Mouse (Mus musculus) heart, adult 9 months (tissue): ENCODE data around the gene Ubald1.

ENCODE experiments used
- DNase-seq, 2 experiments: peaks; one replicate each; pipeline ENCODE4 v3.0.0; 2022; ENCODE audit warnings: low spot score in 2 of 2

Gene Ubald1

DNA sequence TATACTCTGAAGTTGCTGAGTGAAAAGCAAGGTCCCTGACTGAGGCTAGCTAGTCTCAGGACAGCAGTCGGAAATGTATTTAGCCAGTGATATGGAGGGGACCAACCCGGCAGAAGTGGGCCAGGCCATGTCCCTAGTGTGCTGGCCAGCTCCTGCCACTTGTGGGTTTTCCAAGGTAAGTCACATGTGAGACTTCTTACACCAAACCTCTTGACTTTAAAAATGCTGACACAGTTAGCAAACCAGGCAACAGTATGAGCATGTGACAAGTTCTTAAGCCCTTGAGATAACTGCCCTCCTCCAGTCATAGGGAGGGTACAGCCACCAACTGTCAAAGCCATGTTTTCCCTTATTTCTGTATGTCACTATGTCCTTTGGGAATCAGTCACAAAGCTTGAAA, 8.2 kb downstream of the Ubald1 start:
- DNase-seq, result no peak

DNA sequence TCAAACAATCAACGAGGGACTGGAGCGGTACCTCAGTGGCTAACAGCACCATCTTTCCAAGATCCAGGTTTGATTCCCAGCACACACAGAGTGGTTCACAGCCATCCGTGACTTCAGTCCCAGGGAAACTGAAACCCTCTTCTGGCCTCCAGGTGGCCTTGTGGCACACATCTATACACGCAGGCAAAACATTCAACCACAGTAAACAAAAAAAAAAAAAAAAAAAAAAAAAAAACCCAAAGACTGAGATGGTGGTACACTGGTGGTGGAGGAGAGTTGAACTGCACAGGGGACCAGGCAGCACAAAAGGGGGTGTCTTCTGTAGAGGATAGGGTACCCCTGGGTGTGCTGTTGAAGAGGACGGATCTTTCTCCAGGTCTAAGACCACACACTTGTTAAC, 9.6 kb downstream of the Ubald1 start:
- DNase-seq, result no peak

DNA sequence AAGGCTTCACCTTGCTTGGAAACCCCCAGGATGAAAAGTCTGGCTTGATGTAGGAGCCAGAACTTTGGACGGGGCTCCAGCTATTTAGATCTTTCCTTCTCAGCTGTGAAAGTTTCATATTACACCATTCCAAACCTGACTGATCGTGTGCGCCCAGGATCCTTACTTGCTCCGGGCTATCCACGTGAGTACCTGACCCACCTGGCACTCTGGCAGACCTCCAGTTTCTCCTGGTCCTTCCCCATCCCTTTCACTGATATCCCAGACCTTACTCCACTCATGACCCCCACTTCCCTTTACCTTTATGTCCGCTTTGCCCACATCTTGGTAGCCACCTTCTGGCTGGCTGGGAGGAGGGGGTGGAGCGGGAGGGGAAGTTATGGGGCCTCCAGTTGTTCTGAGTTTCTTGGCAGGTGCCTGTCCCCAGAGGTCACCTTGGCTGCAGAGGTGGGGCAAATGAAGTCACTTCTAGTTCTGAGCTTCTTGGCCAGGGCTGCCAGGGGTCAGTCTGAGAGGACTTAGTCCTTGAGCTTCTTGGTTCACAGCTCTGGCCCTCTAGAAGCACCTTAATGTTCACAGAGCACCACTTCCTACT, 13.9 kb downstream of the Ubald1 start:
- no peak for DNase-seq

DNA sequence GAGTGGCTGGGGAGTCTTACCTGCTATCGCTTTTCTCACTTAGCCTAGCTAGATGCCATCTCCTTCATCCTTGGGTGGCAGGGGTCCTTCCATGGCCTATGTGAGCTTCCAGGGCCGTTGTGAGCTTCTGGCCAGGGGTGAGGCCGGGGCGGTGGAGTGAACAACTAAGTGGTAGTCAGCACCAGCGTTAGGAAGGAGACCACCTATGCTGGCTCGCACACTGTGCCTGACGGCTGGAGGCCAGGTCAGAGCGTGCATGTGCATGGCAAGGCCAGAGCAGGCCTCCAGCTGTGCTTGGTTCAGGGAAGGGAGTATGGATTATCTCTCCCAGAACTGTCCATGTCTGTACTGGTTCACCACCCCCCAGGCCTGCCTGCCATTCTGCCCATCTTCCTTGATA, 16.4 kb downstream of the Ubald1 start:
- no peak for DNase-seq

DNA sequence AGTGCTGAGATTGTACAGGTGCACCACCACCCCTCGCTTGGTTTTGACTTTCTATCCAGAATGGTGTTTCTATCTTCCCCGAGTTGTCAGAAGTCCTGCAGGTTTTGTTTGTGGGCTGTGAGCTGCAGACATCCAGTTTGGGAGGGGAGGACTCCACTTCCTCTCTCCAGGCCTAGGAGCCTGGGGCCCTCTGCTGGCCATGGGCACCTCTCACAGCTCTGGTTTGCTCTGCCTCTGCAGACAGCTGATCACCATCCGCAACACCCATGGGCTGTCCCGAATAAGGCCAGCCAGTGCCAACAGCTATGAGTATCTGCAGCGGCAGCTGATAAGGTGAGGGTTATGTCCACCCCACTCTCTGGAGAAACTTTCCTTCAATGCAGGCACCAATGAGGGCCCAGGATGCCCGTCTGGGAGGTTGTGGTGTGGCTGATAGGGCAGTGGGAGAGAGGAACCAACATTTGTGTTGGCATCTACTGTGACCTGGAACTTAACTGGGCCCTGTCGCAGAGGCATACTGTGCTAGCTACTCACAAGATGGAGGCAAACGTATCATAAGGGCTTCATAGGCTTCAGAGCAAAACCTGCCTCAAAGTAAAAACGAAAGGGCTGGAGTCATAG, 17.1 kb downstream of the Ubald1 start:
- DNase-seq, result peak; percentile 73 to 74

DNA sequence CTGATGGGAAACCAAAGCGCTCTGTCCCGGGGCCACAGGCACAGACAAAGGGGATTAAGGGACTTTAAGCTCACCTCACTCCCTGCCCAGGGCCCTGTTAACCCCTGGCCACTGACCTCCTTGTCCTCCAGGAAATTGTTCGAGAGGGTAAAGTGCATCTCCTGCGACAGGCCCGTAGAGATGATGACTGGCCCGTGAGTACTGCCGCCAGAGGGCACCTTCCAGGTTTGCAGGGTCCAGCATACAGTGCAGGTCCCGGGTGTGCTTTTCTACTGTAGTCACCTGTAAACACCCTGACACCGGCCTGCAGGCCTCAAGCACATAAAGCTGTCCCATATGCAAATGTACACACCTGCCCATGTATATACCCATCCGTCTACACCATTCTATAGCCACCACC, 18.7 kb downstream of the Ubald1 start:
- DNase-seq, result no peak

DNA sequence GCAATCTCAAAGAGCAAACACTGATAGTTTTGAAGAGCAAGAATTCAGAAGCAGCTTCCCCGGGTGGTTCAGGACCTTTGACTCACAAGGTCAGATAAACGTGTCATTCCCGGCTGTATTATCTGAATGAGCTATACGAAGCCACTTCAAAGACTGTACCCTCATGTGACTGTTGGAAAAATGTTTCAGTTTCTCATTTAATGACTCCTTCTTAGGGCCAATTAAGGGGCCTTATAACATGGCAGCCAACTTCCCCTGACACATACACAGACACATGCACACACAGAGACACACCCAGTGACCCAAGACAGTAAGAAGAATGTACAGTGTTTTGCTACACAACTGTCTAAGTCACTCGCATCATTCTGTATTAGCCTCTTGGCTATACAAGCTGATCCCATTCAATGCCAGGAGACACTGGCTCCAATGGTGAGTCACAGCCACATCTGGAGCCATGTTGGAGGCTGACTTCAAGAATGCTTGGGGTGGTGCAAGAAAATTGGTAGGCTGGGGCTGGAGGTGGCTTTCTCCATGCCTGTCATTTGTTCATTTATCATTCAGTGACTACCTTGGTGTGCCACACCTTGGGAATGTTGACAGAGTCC, 25.0 kb downstream of the Ubald1 start:
- no peak for DNase-seq

DNA sequence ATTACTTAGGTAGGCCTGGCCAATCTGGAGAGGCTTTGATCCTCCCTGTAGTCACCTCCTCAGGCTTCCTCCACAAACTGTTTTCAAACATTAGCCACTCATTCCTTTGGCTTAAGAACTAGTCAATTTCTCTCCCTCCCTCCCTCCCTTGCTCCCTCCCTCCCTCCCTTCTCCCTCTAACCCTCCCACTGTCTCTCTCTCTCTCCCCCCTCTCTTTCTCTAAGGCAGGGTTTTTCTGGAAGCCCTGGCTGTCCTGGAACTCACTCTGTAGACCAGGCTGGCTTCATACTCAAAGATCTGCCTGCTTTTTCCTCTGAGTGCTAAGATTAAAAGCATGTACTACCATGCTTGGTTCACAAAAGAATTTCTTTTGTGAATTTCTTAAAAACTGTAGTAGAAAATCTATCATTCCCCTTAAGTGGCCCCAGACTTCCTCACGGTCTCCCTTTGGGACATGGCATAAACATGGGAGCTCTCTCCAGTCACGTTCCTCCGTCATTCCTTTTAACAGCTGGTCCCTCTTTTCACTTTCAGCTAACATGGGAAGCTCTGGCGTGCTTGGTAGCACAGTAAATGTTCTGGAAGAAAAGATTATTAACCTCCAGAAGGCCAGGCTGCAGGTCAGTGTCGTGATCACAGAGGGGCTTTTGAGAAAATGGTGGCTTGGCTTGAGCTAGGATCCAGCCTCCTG, 29.0 kb downstream of the Ubald1 start:
- no peak for DNase-seq

DNA sequence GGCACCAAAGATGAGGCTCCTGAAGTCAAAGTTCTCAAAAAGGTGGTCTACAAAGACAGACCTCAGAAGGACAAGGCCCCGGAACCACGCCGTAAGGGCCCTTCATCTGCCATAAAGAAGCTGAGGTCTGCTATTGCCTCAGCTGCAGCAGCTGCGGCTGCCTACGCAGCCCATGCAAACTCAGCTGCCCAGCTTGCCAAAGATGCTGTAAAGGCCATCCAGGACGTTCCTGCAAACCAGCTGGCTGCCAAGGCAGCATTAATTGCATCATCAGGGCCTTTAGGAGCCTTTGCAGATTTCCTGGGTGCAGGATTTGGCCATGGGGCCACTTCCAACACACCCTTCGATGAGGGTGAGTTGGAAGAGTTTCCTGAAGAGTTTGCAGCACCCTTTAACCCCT, 29.8 kb downstream of the Ubald1 start:
- no peak for DNase-seq

DNA sequence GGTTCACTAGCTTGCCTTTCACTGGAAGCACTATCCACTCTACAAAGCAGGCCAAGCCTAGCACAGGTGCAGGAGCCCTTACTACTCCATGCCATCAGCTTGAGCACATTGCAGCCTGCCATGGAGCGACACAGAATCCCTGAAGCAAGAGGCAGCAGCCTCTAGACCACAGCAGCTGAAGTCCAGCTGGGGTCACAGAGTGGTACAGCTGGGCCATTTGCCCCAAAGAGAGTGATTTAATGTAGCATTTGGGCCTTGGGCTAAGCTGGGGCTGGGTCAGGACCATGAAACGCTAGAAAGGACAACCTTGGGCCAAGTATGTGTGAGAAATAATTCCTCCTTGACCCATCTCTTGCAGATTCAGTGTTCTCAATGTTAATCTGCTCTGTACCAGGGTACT, 32.0 kb downstream of the Ubald1 start:
- DNase-seq, result no peak

DNA sequence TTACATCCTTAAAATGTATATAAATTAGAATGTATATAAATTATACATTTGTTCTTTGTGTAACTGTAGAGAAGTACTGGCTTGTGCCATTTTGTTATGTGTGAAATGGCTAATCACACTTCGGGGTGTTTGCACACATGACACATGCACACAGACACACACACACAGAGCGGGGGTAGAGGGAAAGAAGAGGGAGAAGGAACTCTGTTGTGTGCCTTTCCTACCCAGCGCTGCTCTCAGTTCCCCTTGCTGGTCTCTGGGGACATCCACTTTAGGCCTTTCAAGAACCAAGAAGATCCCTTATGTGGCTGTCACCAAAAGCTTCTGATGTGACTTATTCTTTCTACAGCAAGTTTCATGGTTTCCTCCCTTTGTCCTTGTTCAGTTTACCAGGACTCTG, 33.1 kb downstream of the Ubald1 start:
- no peak for DNase-seq

DNA sequence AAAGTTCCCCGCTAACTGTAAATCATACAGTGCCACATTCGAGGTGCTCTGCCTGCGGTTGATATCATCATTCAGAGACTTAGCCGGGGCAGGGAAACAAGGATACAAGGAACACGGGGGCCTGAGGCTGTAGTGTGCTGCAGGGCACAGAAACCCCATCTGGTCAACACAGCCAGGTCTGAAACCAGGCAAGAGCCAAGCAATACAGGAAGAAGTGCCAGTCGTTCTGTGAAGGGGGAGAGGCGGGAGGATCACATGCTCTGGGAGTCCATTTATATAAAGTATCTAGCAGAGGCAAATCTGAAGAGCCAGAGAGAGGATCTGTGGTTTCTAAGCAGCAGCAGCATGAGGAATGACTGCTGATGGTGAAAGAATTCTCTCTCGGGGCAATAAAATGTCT, 39.9 kb downstream of the Ubald1 start:
- DNase-seq, result no peak

DNA sequence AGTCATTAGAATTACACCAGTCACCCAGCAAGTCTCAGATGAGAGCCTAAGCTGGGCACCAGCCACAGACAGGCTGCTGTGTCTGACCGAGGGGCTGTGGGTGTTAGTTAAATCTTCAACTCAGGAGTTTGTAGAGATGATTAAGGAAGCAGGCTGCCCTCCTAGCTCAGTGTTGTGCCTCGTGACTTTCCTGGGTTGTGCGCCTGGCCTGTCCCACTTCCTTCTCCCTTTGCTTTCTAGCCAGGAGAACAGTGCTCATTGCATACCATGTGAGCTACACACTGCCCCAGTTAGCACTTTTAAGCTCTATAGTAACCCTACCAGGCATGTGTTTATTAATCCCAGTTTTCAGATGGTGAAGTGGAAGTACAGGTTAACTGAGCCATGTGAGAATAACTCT, 40.6 kb downstream of the Ubald1 start:
- no peak for DNase-seq

DNA sequence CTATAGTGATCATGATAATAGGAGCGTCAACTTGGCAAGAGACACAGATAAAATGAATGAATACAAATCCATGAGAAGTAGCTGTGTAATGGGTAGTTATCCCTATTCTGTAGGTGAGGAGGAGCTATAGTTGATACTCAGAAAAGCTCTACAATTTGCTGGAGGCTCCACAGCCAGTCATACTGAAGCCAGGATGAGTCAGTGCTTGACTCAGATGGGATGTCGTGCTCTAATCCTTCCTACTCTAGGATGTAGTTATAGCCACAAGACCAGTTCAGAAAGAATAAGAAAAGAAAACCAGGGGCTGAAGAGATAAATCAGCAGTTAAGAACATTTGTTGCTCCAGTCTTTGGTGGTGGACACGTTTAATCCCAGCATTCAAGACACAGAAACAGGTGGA, 42.5 kb downstream of the Ubald1 start:
- no peak for DNase-seq

DNA sequence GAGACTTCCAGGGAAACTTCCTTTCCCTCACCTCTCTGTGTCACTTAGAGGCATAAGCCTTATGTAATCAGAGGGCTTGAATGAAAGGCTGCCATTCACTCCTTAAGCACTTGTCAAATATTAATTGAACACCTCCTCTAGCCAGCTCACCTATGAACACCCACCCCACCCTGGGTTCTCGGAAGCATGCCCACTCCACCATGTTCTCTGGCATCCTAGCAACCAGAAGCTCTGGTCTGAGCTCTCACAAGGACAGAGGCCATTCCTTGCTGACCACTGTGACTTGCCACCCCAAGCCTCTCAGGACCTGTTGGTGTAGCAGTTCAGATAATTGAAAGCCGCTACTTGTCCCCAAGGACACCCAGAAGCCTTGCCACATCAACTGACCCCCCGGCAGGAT, 44.9 kb downstream of the Ubald1 start, which contains the start of gene 4930562C15Rik:
TSS of gene 4930562C15Rik (plus strand) at position 226 of the 400 bp plus-strand sequence.
- DNase-seq, result no peak

DNA sequence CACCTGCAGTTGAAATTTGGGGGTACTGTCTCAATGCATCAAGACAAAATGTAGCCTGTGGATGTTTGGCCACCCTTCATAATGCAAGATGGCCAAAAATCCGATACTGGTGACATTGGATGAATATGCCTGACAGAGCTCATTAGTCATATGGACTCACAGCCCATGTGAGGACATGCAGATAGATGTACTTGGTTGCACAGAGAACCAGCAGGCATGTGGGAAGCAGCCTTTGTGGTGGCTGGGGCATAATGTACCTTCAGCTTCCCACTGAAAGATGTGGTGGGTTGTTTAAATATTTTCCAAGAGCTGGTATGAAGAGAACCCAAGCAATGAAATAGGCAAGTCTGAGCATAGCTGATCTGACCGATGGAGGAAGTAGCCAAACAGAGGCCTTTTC, 46.3 kb downstream of the Ubald1 start:
- no peak for DNase-seq

DNA sequence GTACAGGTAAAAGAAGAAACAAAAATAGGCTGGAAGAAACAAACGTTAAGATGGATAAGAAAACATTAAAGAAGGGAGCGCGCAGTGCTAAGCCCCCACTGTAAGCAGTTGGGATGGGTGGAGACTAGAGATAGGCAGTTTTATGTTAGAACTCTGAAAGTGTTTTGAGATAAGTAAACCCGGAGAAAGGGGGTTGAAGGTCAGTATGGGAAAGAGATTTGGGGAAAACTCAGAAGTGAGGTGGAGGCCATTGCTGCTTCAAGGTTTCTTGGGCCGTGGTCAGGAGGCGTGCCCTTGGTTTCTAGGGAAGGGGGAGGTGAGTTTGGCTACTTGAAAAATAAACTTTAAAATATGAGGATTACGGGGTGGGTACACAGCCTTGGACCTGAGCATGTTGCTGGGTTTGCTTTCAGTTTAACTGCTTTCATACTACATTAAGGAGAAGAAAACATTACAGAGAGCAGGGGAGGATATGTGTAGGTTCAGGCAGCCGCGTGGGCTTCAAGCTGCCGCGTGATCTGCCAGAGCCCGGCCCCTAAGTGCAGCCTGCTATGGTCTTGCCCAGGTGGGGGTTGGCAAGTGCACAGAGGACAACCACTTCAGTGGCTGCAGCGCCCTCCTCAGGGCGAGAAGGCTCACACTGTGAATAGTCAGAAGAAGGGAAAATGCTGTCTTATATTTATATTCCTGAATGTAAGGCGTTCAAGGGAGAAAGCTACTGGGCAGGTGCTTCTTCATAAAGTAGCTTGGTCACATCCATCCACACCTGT, 48.3 kb downstream of the Ubald1 start:
- DNase-seq, result no peak

DNA sequence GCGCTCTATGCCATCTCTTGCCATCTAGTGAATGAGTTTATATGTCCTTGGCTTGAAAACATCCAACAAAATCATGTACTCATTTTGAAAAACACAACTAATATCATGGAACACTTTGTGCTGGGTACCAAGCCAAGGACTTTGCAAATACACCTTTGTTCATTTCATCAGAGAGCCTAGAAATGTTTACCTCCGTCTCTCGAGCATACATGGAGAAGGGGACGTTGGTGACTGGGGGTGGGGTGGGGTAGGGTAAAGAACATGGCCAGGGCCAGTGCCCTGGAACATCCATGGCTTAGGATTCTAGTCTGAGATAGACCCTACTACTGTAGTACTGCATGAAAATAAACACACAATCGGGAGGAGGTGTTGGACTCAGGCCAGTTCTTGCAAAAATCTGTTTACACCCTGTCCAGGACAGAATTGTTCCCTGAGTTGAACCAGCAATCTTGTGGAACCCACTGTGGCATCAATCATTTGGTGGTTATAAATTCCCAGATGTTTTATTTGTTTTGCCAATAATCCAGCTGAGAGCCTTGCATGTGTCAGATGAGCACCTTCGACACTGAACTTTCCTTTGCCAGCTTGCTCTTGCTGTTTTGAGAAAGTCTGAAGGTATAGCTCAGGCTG, 50.7 kb downstream of the Ubald1 start:
- DNase-seq, result no peak

DNA sequence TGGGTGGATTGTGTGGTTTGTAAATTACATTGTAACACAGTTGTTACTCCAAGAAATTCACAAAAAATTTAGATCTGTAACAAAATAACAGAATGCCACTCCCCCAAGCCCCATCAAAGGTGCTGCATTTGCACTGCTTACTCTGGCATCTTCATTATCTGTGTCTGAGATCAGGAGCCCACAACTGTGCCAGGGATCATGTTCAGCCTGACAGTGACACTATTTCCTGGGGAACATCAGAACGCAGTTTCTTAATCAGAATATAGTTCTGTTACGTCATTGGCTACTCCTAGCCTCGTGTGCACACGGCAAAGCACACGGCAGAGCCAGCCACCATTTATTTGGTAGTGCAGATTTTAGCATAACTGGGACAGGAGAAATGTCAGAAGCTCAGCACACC, 52.5 kb downstream of the Ubald1 start:
- no peak for DNase-seq
